Comparison of ENCODE assay signal across 7 mouse cellular contexts in genomic region chr4:134704590-134704989, GRCm38 (mm10). TPM values are rescaled to one million over a fixed set of nuclear protein-coding genes. Genes with fewer than 3 reads are reported as not detected.
A peak's percentile ranks its signal among the peaks of the same experiment; 100 is the strongest.
DNase-seq lines count a peak whose midpoint lies in the region; ATAC-seq and TF ChIP-seq lines count a peak whose summit lies in the region.

No protein-coding gene starts in this region.

- H3K36me3 ChIP-seq in lung, embryonic 14.5 days (ENCODE audit: insufficient read depth): no peaks in the 10 kb centered on the region
- no peaks in the 10 kb centered on the region for H3K36me3 ChIP-seq in limb, embryonic 12.5 days
- no peaks in the 10 kb centered on the region for H3K36me3 ChIP-seq in small intestine, adult 2 months (ENCODE audit: control insufficient read depth, insufficient read depth, low read length)

- peak; percentile 51 for ATAC-seq in lung, embryonic 14.5 days (ENCODE audit: insufficient read depth)
- ATAC-seq in limb, embryonic 12.5 days (ENCODE audit: insufficient number of reproducible peaks, insufficient read depth, low FRiP score, low TSS enrichment, low read depth): peak; percentile 8; the same call in 1 of the 2 replicates

- H3K4me2 ChIP-seq in lung, embryonic 14.5 days: peak overlapping the region; percentile 96
- peak overlapping the region; percentile 99 for H3K4me2 ChIP-seq in limb, embryonic 12.5 days

- H3K9ac ChIP-seq in lung, embryonic 14.5 days: peak overlapping the region; percentile 48
- H3K9ac ChIP-seq in limb, embryonic 12.5 days (replicated peaks): peak overlapping the region; percentile 42

- TF ChIP-seq POLR2A in embryonic fibroblast, embryonic 13.5 days (IDR thresholded peaks at IDR 0.05; ENCODE audit: low read depth, low read length): peak; percentile 57; the same call in 1 of the 2 replicates
- TF ChIP-seq POLR2A in small intestine, adult 2 months (IDR thresholded peaks at IDR 0.05; ENCODE audit: low read depth, low read length): 0 out of 2 replicates have a peak, but pooled peaks have one; percentile 8

- H3K9me3 ChIP-seq in lung, embryonic 14.5 days (ENCODE audit: low read depth, low read length): no peaks in the 10 kb centered on the region
- H3K9me3 ChIP-seq in limb, embryonic 12.5 days: no peaks in the 10 kb centered on the region

- H3K4me1 ChIP-seq in lung, embryonic 14.5 days (ENCODE audit: insufficient read depth): no peaks in the 10 kb centered on the region
- H3K4me1 ChIP-seq in embryonic fibroblast, embryonic 13.5 days (ENCODE audit: control insufficient read depth, insufficient read depth, low read length): peaks cover 2% of the 10 kb centered on the region; the same call in 1 of the 2 replicates
- peaks cover 31% of the 10 kb centered on the region for H3K4me1 ChIP-seq in limb, embryonic 12.5 days (replicated peaks)
- peaks cover 17% of the 10 kb centered on the region for H3K4me1 ChIP-seq in small intestine, adult 2 months (ENCODE audit: control insufficient read depth, insufficient read depth, insufficient read length, low read length)

- H3K27me3 ChIP-seq in lung, embryonic 14.5 days (ENCODE audit: insufficient read depth, low read length): peaks cover 25% of the 10 kb centered on the region
- peaks cover 41% of the 10 kb centered on the region for H3K27me3 ChIP-seq in limb, embryonic 12.5 days
- H3K27me3 ChIP-seq in small intestine, adult 2 months (ENCODE audit: control insufficient read depth, insufficient read depth, low read length): peaks cover 32% of the 10 kb centered on the region

- H3K4me3 ChIP-seq in lung, embryonic 14.5 days (ENCODE audit: low read depth, low read length): peak overlapping the region; percentile 59
- H3K4me3 ChIP-seq in embryonic fibroblast, embryonic 13.5 days (ENCODE audit: insufficient read depth, low read length): peak overlapping the region; percentile 72
- H3K4me3 ChIP-seq in limb, embryonic 12.5 days (replicated peaks): peak overlapping the region; percentile 64
- peak overlapping the region; percentile 59 for H3K4me3 ChIP-seq in small intestine, adult 2 months (ENCODE audit: low read depth, low read length)

- TF ChIP-seq CTCF in lung, embryonic 14.5 days (IDR thresholded peaks at IDR 0.05; ENCODE audit: low read depth): no peak
- no peak for TF ChIP-seq CTCF in embryonic fibroblast, embryonic 13.5 days (IDR thresholded peaks at IDR 0.05; ENCODE audit: borderline replicate concordance, insufficient read depth, low read length)
- no peak for TF ChIP-seq CTCF in small intestine, adult 2 months (IDR thresholded peaks at IDR 0.05; ENCODE audit: extremely low read depth, insufficient read length, insufficient replicate concordance, low read depth, low read length)

- no peak overlapping the region for H3K27ac ChIP-seq in lung, embryonic 14.5 days (ENCODE audit: low read depth)
- no peak overlapping the region for H3K27ac ChIP-seq in embryonic fibroblast, embryonic 13.5 days (ENCODE audit: insufficient read depth, low read length)
- H3K27ac ChIP-seq in limb, embryonic 12.5 days: no peak overlapping the region
- no peak overlapping the region for H3K27ac ChIP-seq in small intestine, adult 2 months (ENCODE audit: insufficient read depth, low read depth, low read length)

- WGBS in lung, embryonic 14.5 days: 1% methylated on average over 21 of the region's 21 CpGs
- under 1% methylated on average over 21 of the region's 21 CpGs for WGBS in limb, embryonic 12.5 days
- WGBS in small intestine, adult 2 months: 3% methylated on average over 21 of the region's 21 CpGs

- no peak for DNase-seq in lung, embryonic 14.5 days
- DNase-seq in lung, postnatal 14 days: no peak
- DNase-seq in spleen, adult 12 weeks (ENCODE audit: low spot score): no peak
- DNase-seq in left cerebral cortex, adult 8-10 months (ENCODE audit: low spot score in 2 of 2): no peak

RNA-seq across cellular contexts. Expression of gene Man1c1, which starts 0.5 kb away (rescaled TPM):
- 3.3 and 4.3 TPM in 2 replicates for polyA plus RNA-seq in lung, embryonic 14.5 days (2014; fragmentation: Nextera tagmentation; extraction: Ambion mirVana)
- polyA plus RNA-seq in embryonic fibroblast, embryonic 13.5 days (2011; ENCODE audit: insufficient read length, low read depth, missing spikeins): 23.4 and 26.7 TPM in 2 replicates
- polyA plus RNA-seq in limb, embryonic 12.5 days (2016; fragmentation: Nextera tagmentation; extraction: Ambion mirVana): 2.9 and 3.4 TPM in 2 replicates
- 2.8 and 3.7 TPM in 2 replicates for polyA plus RNA-seq in small intestine, adult 2 months (2012; rRNA removed)
- 10 to 100 TPM; 34.6 to 40.0 (median 38.4) TPM for total RNA-seq in left cerebral cortex, adult 8-10 months (2022)
